Comparison of ENCODE assay signal across 22 mouse cellular contexts in genomic region chr17:79455229-79455628, GRCm38 (mm10).
DNase-seq lines count a peak whose midpoint lies in the region; ATAC-seq and TF ChIP-seq lines count a peak whose summit lies in the region.
"Had no signal": no experiment of that assay in that cellular context is flagged by ENCODE, and none has a peak within 500 bp of the region (broad histone marks: within the 10 kb centered on the region; RNA-seq: fewer than 3 reads in every experiment).

No protein-coding gene starts in this region.

- intact Hi-C loops in gastrocnemius, adult 2 months (cut with DNase I): no loop called here

- peak; percentile 12 for TF ChIP-seq RAD21 in CH12.LX (IDR thresholded peaks at IDR 0.05; ENCODE audit: low read depth, low read length)

- TF ChIP-seq POLR2A in CH12.LX (IDR thresholded peaks at IDR 0.05; ENCODE audit: low read depth, low read length): peak; percentile 35; the same call in 1 of the 2 replicates

- peak overlapping the region; percentile 50; the same call in 1 of the 2 replicates for H3K27ac ChIP-seq in gastrocnemius, adult 2 months
- H3K27ac ChIP-seq in lung, embryonic 15.5 days: peak overlapping the region; percentile 53
- H3K27ac ChIP-seq in CH12.LX (ENCODE audit: insufficient read depth, low read depth): peak overlapping the region; percentile 97
- peak overlapping the region; percentile 72 for H3K27ac ChIP-seq in limb, embryonic 12.5 days
- H3K27ac ChIP-seq in liver, embryonic 11.5 days (ENCODE audit: low read depth, low read length): no peak overlapping the region
- H3K27ac ChIP-seq: embryonic facial prominence, embryonic 12.5 days; forebrain, embryonic 15.5 days; hindbrain, embryonic 14.5 days; liver, embryonic 14.5 days; neural tube, embryonic 13.5 days had no signal

- TF ChIP-seq EP300 in CH12.LX (IDR thresholded peaks at IDR 0.05; ENCODE audit: low read length): peak; percentile 98

- no peaks in the 10 kb centered on the region for H3K27me3 ChIP-seq in lung, embryonic 15.5 days
- H3K27me3 ChIP-seq in CH12.LX (replicated peaks): no peaks in the 10 kb centered on the region
- no peaks in the 10 kb centered on the region for H3K27me3 ChIP-seq in limb, embryonic 12.5 days
- no peaks in the 10 kb centered on the region for H3K27me3 ChIP-seq in liver, embryonic 11.5 days (replicated peaks; ENCODE audit: control insufficient read depth, insufficient read depth, low read length)
- H3K27me3 ChIP-seq: embryonic facial prominence, embryonic 12.5 days; forebrain, embryonic 15.5 days; neural tube, embryonic 13.5 days had no signal

- H3K79me2 ChIP-seq in CH12.LX (replicated peaks; ENCODE audit: control insufficient read depth, extremely low read depth, insufficient read depth, poor library complexity, severe bottlenecking): no peaks in the 10 kb centered on the region

- dilution Hi-C loops in CH12.LX (cut with MboI; ENCODE audit: extremely low pct_ligation_motif_present, extremely low pct_unique_long_range_greater_than_20kb, low sequenced_read_pairs): no loop called here

- WGBS in lung, embryonic 15.5 days: 60% methylated on average over 7 of the region's 7 CpGs
- 57% methylated on average over 7 of the region's 7 CpGs for WGBS in limb, embryonic 12.5 days
- 77% methylated on average over 7 of the region's 7 CpGs for WGBS in liver, embryonic 11.5 days

- no peak overlapping the region for H3K9ac ChIP-seq in lung, embryonic 15.5 days
- H3K9ac ChIP-seq in CH12.LX (ENCODE audit: insufficient read depth, low read depth): peak overlapping the region; percentile 49; the same call in 1 of the 2 replicates
- H3K9ac ChIP-seq in limb, embryonic 12.5 days (replicated peaks): no peak overlapping the region
- H3K9ac ChIP-seq in liver, embryonic 11.5 days (ENCODE audit: low read depth, low read length): no peak overlapping the region
- H3K9ac ChIP-seq: embryonic facial prominence, embryonic 12.5 days; forebrain, embryonic 15.5 days; hindbrain, embryonic 14.5 days; liver, embryonic 14.5 days; neural tube, embryonic 13.5 days had no signal

- H3K36me3 ChIP-seq in lung, embryonic 15.5 days: no peaks in the 10 kb centered on the region
- H3K36me3 ChIP-seq in CH12.LX (replicated peaks in 1 of 2; ENCODE audit: control insufficient read depth in 1 of 2, insufficient read depth in 1 of 2, low read length in 1 of 2): no peaks in the 10 kb centered on the region
- no peaks in the 10 kb centered on the region for H3K36me3 ChIP-seq in limb, embryonic 12.5 days
- no peaks in the 10 kb centered on the region for H3K36me3 ChIP-seq in liver, embryonic 11.5 days (ENCODE audit: control insufficient read depth, insufficient read depth, low read length)
- H3K36me3 ChIP-seq: embryonic facial prominence, embryonic 12.5 days; forebrain, embryonic 15.5 days; neural tube, embryonic 13.5 days had no signal

- H3K4me1 ChIP-seq in lung, embryonic 15.5 days: peaks cover 33% of the 10 kb centered on the region
- H3K4me1 ChIP-seq in CH12.LX (ENCODE audit: control insufficient read depth in 1 of 2, insufficient read depth in 2 of 2): peaks cover 28 to 65% of the 10 kb centered on the region in 2 experiments
- peaks cover 46% of the 10 kb centered on the region for H3K4me1 ChIP-seq in limb, embryonic 12.5 days (replicated peaks)
- H3K4me1 ChIP-seq in liver, embryonic 11.5 days (replicated peaks; ENCODE audit: control insufficient read depth, insufficient read depth, low read length): no peaks in the 10 kb centered on the region

- no peak overlapping the region for H3K4me2 ChIP-seq in lung, embryonic 15.5 days
- H3K4me2 ChIP-seq in CH12.LX (ENCODE audit: insufficient read depth, low read depth, poor library complexity, severe bottlenecking): peak overlapping the region; percentile 90
- H3K4me2 ChIP-seq in limb, embryonic 12.5 days: no peak overlapping the region
- H3K4me2 ChIP-seq in liver, embryonic 11.5 days: no peak overlapping the region
- H3K4me2 ChIP-seq: embryonic facial prominence, embryonic 12.5 days; forebrain, embryonic 15.5 days; hindbrain, embryonic 14.5 days; lung, embryonic 14.5 days; neural tube, embryonic 13.5 days had no signal

- no peak overlapping the region for H3K4me3 ChIP-seq in gastrocnemius, adult 2 months
- H3K4me3 ChIP-seq in lung, embryonic 15.5 days: no peak overlapping the region
- no peak overlapping the region for H3K4me3 ChIP-seq in CH12.LX (replicated peaks in 1 of 3; ENCODE audit: low read depth in 2 of 3, low read length in 2 of 3, poor library complexity in 1 of 3)
- no peak overlapping the region for H3K4me3 ChIP-seq in limb, embryonic 12.5 days (replicated peaks)
- no peak overlapping the region for H3K4me3 ChIP-seq in liver, embryonic 11.5 days (ENCODE audit: low read depth, low read length)
- H3K4me3 ChIP-seq: embryonic facial prominence, embryonic 12.5 days; forebrain, embryonic 15.5 days; myocyte; neural tube, embryonic 13.5 days had no signal

- in situ Hi-C loops in CH12.LX (cut with MboI; ENCODE audit: low pct_ligation_motif_present, low pct_unique_long_range_greater_than_20kb, low sequenced_read_pairs): no loop called here

- TF ChIP-seq CTCF in gastrocnemius, adult 2 months (IDR thresholded peaks at IDR 0.05): no peak
- no peak for TF ChIP-seq CTCF in CH12.LX (conservative IDR thresholded peaks at IDR 0.05 in 1 of 2, IDR thresholded peaks at IDR 0.05 in 1 of 2; ENCODE audit: low read depth in 2 of 2, low read length in 2 of 2)

- H3K9me3 ChIP-seq in lung, embryonic 15.5 days: no peaks in the 10 kb centered on the region
- no peaks in the 10 kb centered on the region for H3K9me3 ChIP-seq in CH12.LX (replicated peaks; ENCODE audit: low read length)
- H3K9me3 ChIP-seq in limb, embryonic 12.5 days: no peaks in the 10 kb centered on the region
- H3K9me3 ChIP-seq in liver, embryonic 11.5 days (ENCODE audit: control insufficient read depth, low read length): no peaks in the 10 kb centered on the region
- H3K9me3 ChIP-seq: embryonic facial prominence, embryonic 12.5 days; forebrain, embryonic 15.5 days; neural tube, embryonic 13.5 days had no signal

- no peak for DNase-seq in gastrocnemius, adult 2 months
- DNase-seq in gastrocnemius, postnatal 25 days: no peak
- DNase-seq in lung, postnatal 36 days: no peak
- peak; percentile 84 for DNase-seq in CH12.LX (ENCODE audit: extremely low read depth)
- no peak for DNase-seq in liver, embryonic 11.5 days (ENCODE audit: low spot score)
- no peak for DNase-seq in spleen, adult 18-20 months
- DNase-seq: cerebellum, adult 11 months; cerebellum, adult 9-11 months; gastrocnemius, postnatal 14 days; heart, adult 18-20 months; lung, postnatal 4 days; right cerebral cortex, postnatal 4 days had no signal

- ATAC-seq in lung, embryonic 15.5 days (ENCODE audit: borderline replicate concordance, extremely low read depth, low FRiP score, low TSS enrichment): no peak
- no peak for ATAC-seq in limb, embryonic 12.5 days (ENCODE audit: insufficient number of reproducible peaks, insufficient read depth, low FRiP score, low TSS enrichment, low read depth)
- no peak for ATAC-seq in liver, embryonic 11.5 days (replicated peaks; ENCODE audit: low FRiP score)
- ATAC-seq: forebrain, embryonic 15.5 days; midbrain, embryonic 16.5 days had no signal

TF ChIP-seq in CH12.LX, 34 proteins besides CTCF, POLR2A, EP300 and RAD21:
- TF ChIP-seq SIN3A (IDR thresholded peaks at IDR 0.05; ENCODE audit: low read length) (peak; percentile 60; the same call in 1 of the 2 replicates), TCF12 (IDR thresholded peaks at IDR 0.05; ENCODE audit: low read depth, low read length) (peak; percentile 60), USF1 (IDR thresholded peaks at IDR 0.05; ENCODE audit: low read depth, low read length) (no peak), IRF4 (IDR thresholded peaks at IDR 0.05; ENCODE audit: low read depth, low read length) (peak; percentile 99), CHD2 (IDR thresholded peaks at IDR 0.05; ENCODE audit: low read length) (peak; percentile 81), HCFC1 (IDR thresholded peaks at IDR 0.05; ENCODE audit: low read depth, low read length) (0 out of 2 replicates have a peak, but pooled peaks have one; percentile 20), TBP (conservative IDR thresholded peaks at IDR 0.05; ENCODE audit: low read depth, low read length) (peak; percentile 38; the same call in 1 of the 2 replicates), MAFK (IDR thresholded peaks at IDR 0.05; ENCODE audit: insufficient replicate concordance, low read length) (peak; percentile 42), ETS1 (conservative IDR thresholded peaks at IDR 0.05; ENCODE audit: low read depth, low read length) (peak; percentile 91), MEF2A (IDR thresholded peaks at IDR 0.05; ENCODE audit: borderline replicate concordance, low read depth, low read length) (peak; percentile 93), JUN (IDR thresholded peaks at IDR 0.05; ENCODE audit: insufficient read depth, low read depth, low read length) (peak; percentile 93), BHLHE40 (IDR thresholded peaks at IDR 0.05; ENCODE audit: low read depth, low read length) (peak; percentile 53; the same call in 1 of the 2 replicates), ZC3H11A (IDR thresholded peaks at IDR 0.05; ENCODE audit: low read depth, low read length) (no peak), JUND (conservative IDR thresholded peaks at IDR 0.05; ENCODE audit: low read depth, low read length) (peak; percentile 96), SMC3 (IDR thresholded peaks at IDR 0.05; ENCODE audit: low read depth, low read length) (no peak; the same call in 1 of the 2 replicates), RCOR1 (conservative IDR thresholded peaks at IDR 0.05; ENCODE audit: low read depth, low read length) (peak; percentile 77; the same call in 1 of the 2 replicates), GABPA (IDR thresholded peaks at IDR 0.05; ENCODE audit: insufficient replicate concordance, low read depth, low read length) (no peak), ZKSCAN1 (IDR thresholded peaks at IDR 0.05; ENCODE audit: borderline replicate concordance, low read depth, low read length) (no peak), MAX (IDR thresholded peaks at IDR 0.05; ENCODE audit: low read length) (0 out of 2 replicates have a peak, but pooled peaks have one; percentile 30)
TF ChIP-seq in CH12.LX: peak in this region for 14.
